Mouse (Mus musculus) CH12F3 (cell line): Measurements from ENCODE around the gene Gm14443.
"Not testable (repeated sequence)": the region's sequence is repeated elsewhere in the genome, so short reads cannot be mapped to it uniquely, and the experiment has no call there.

Source experiments
- in situ Hi-C: fragments of 300-500 bp; cut with MboI; formaldehyde crosslinking; loops from 2 replicates; pipeline ENCODE4 v1.14.3; 2020; ENCODE audit warnings: low sequenced_read_pairs

Gm14443 gene

GRCm38 (mm10) chr2:175175401-175176180 is at the start of gene Gm14443:
Gm14443 (minus strand) TSS chr2:175175871.
- in situ Hi-C loops, result not testable (repeated sequence)

GRCm38 (mm10) chr2:175206732-175207131 is 31.1 kb upstream of the Gm14443 start, which contains the start of gene Gm14391:
Gm14391 (minus strand) TSS chr2:175206917.
- in situ Hi-C loops, result not testable (repeated sequence)

DNA sequence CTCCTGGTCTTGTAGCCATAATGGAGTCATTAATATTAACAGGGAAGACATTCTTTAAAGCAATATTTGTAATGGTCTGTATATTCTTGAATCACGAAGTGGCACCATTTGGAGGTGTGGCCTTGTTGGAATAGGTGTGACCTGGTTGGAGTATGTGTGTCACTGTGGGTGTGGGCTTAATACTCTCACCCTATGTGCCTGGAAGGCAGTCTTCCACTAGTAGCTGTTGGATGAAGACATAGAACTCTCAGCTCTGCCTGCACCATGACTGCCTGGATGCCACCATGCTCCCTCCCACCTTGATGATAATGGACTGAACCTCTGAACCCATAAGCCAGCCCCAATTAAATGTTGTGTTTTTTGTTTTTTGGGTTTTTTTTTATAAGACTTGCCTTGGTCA is 3.3 kb upstream of the Gm14443 start:
- in situ Hi-C loops, result not testable (repeated sequence)

- in situ Hi-C loops, result no loop called here
Observed at GRCm38 (mm10) chr2:175176312-175176711, 641 bp upstream of the Gm14443 start.

DNA sequence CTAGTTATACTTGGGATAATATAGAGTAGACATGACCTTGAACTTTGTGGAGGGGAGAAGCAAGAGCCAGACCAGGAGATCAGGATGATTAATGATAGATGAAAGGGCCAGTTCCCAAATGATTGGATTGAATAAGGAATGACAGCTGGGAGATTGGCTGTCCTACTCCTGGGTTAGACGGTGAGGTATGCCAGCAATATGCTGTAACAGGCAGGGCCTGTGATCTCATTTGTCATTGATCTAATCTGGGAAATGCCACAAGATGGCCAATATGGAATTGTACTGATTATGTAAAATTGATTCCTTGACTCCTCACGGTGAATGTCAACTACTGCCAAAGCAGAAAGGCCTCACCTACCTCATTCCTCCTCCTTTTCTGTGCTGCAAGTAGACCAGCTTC is 1.6 kb downstream of the Gm14443 start:
- in situ Hi-C loops, result not testable (repeated sequence)

DNA sequence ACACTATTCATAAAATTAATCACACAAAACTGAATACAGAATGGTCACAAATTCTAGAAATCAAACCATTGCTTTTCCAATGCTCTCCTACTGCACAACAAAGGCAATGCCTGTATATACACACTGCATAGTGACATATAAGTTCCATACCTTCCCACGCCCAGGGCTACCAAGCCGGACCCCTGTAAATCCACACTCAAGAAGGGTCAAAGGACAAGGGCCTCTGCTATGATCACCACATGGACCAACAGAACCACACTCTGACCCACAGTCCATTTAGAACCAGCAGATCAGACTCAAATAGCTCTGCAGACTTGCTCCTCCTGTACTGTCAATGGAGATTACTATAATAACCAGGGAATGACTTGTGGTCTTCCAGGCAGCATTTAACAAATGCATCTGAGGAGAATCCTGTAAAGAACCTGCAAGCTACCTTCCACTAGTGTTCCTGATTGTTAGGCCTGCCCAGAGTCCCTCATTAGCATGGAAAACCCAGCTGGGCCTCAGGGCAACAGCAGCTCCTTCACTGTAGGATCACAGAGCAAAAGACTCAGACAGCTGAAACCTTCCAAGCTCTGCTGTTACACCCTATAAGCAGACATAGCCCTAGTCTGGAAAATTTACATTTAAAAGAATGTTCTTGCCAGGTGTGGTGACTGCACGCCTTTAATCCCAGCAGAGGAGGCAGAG is 2.6 kb downstream of the Gm14443 start:
- in situ Hi-C loops, result not testable (repeated sequence)

DNA sequence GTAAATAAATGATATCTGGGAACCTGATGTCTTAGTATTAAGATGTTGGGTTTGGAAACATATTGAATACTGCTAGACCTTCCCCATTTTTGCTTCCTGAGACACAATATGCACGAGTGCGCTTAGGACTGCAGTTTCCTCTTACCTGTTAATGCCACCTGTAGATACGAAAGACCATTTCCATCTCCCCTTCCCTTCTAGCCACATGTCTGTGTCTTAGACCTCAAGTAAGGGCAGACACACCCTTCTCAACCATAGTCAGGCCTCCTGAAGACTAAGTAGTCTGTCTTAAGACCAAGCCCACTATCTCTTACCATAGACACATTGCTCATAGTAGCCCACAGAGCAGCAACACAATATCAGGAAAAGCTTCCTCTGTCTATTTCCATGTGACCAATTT is 3.5 kb downstream of the Gm14443 start:
- in situ Hi-C loops, result no loop called here

DNA sequence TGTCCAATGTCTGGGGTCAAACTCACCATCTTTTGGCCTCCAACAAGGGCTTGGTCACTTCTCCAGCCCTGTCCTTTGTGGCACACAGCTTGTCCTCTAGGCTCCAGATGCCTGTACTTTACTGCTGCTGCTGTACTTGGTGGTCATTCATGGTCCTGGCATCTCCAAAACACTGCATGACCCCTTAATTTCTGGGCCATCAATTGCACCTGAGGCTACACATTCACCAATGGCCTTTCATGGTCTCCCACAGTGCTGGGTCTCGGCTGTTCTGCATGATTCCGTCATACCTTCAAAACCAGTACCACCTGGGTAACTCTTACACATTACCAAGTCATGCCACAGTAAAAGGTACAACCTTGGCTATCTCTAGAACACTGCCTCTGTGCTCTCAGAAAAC is 8.8 kb downstream of the Gm14443 start:
- in situ Hi-C loops, result not testable (repeated sequence)

DNA sequence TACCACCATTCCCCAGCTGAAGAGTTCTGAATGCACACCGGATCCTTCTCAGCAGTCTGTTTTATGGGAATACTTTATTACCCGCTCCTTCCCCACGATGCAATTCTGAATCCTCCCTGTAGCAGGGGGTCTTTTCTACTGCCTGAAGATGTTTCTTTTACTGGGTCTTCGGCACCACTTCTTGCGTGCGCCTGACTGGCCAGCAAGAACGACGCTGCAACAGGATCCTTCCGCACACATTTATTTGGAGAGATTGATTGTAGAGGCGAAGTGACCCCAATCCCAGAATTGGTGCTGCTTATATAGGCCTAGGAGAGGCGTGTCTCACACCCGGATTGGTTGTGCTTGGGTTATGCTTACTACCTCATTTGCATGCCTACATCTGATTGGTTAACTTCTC is 10.6 kb downstream of the Gm14443 start:
- in situ Hi-C loops, result not testable (repeated sequence)

DNA sequence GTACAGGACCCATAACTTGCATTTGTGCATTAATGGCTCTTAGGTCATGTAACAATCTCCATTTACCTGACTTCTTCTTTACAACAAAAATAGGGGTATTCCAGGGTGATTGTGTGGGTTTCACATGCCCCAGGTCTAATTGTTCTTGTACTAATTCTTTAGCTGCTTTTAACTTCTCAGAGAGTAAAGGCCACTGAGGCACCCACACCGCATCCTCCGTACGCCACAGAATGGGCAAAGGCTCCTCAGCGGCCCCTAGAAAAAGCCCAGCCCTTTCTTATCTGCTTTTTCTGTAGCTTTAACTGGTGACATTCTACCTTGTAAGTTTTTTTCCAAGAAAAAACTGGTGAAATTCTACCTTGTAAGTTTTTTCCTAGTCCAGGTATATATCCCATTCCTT is 14.2 kb downstream of the Gm14443 start:
- in situ Hi-C loops, result not testable (repeated sequence)

DNA sequence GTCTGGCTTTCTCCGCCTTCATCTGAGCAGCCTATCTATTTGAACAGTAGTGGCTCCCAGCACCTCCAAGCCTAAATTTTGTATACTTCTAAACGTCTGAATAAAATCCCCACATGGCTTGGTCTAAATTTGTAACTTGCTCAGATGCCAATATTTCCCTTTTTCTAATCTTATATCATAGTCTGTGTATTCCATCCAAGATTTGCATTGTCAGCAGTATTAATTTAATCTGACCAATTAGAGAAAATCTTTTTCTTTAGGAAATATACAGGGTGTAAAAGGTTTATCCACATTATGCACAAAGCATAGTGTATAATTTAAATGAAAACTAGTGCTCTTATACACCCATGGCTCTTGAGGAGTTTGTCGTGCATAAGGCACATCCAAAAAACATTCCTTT is 17.0 kb downstream of the Gm14443 start:
- in situ Hi-C loops, result no loop called here

- in situ Hi-C loops, result no loop called here
Observed at GRCm38 (mm10) chr2:175156696-175157095, 19.0 kb downstream of the Gm14443 start.

GRCm38 (mm10) chr2:175141993-175142295 is 33.7 kb downstream of the Gm14443 start, which contains the start of gene Gm14399:
Gm14399 (minus strand) TSS chr2:175142012.
- in situ Hi-C loops, result not testable (repeated sequence)

- in situ Hi-C loops, result not testable (repeated sequence)
Observed at GRCm38 (mm10) chr2:175141118-175141992, 34.3 kb downstream of the Gm14443 start.

DNA sequence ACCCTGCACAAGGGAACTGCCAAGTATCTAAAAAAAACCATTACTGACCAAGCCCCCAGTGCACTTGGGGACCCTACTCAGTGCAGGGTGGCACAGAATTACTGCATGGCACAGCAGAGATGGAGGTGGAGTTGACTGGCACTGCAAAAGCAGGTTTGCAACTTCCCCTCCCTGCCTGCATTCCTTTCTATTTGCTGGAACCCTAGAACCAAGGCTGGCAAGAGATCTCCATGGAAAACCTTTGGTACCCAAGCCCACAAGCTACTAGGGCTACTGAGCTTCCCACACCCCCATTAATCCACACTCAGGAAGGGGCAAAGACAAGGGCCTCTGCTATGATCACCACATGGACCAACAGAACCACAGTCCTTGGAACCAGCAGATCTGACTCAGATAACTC is 35.0 kb downstream of the Gm14443 start:
- in situ Hi-C loops, result not testable (repeated sequence)
